Mouse (Mus musculus) G1E (cell line): ENCODE measurements around the gene Grin1.

ENCODE experiments used
- CTCF ChIP-seq: IDR thresholded peaks from 2 replicates; pipeline ENCODE4 v1.5.1; 2012; ENCODE audit warnings: low read depth, low read length, inconsistent platforms, mixed read lengths
- POLR2AphosphoS5 ChIP-seq: IDR thresholded peaks from 2 replicates; pipeline ENCODE4 v1.6.1; 2012; ENCODE audit warnings: low read depth, low read length, inconsistent platforms; ENCODE audit not compliant: insufficient replicate concordance

DNA sequence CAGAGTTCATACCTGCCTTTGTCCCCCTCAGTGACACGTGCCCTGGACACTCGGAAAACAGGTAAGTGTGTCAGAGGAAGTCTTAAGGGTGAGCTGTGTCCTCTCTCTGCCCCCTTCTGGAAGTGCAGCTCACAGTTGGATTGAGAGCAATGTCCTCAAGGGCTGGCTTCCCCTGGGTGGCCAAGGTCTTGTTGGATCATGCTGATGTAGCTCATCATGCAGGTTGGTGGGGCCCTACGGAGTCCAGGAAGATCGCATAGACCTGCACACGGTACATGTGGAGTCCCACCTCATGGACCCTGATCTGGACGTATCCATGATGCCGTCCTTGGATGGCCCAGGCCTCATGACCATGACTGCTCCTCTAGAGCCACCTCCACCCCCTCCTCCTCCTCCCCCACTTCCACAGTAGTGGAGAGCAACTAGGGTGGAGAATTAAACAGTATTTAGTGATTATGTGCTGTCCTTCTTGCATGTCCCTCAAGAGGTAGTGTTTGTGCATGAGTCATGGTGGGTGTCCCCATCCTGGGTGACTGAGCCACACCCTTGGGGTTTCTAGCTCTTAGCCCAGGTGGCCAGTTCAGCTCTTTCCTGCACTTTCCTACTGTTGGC, 30.1 kb downstream of the Grin1 start:
- no peak for TF ChIP-seq CTCF
- no peak for TF ChIP-seq POLR2AphosphoS5
